Mouse (Mus musculus): Measurements from ENCODE around the gene Tmem268. TPM values are rescaled to one million over a fixed set of nuclear protein-coding genes. Genes with fewer than 3 reads are reported as not detected.

Tmem268 gene
- polyA plus RNA-seq, 2 experiments, result 5.1 to 7.9 TPM

GRCm38 (mm10) chr4:63605545-63605944 lies 47.0 kb downstream of the Tmem268 start:
- H3K4me2 ChIP-seq (ENCODE audit: low read depth), result no peak overlapping the region
- no peak overlapping the region for H3K4me3 ChIP-seq (ENCODE audit: insufficient read depth in 1 of 2, low read depth in 2 of 2, low read length in 2 of 2)
- 71% methylated on average over 3 of the region's 3 CpGs for WGBS (ENCODE audit: insufficient replicate concordance)
- no peak for TF ChIP-seq CTCF (IDR thresholded peaks at IDR 0.05; ENCODE audit: low read depth)
- no peak for TF ChIP-seq EP300 (IDR thresholded peaks at IDR 0.05; ENCODE audit: low read depth)
- H3K9ac ChIP-seq (replicated peaks), result no peak overlapping the region
- DNase-seq (ENCODE audit: low read depth in 3 of 3, low spot score in 3 of 3) (no peak), ATAC-seq (ENCODE audit: insufficient read depth) (no peak)
- no peak overlapping the region for H3K27ac ChIP-seq
- H3K36me3 ChIP-seq (replicated peaks; ENCODE audit: control insufficient read depth, insufficient read depth, low read depth), result no peaks in the 10 kb centered on the region
- no peaks in the 10 kb centered on the region for H3K9me3 ChIP-seq (ENCODE audit: control insufficient read depth, low read length)
- no peaks in the 10 kb centered on the region for H3K27me3 ChIP-seq (ENCODE audit: control insufficient read depth, insufficient read depth, low read length)
- H3K4me1 ChIP-seq (replicated peaks; ENCODE audit: control insufficient read depth in 2 of 2, insufficient read depth in 2 of 2, low read length in 1 of 2), result no peaks in the 10 kb centered on the region

GRCm38 (mm10) chr4:63605968-63606367 lies 47.4 kb downstream of the Tmem268 start:
- WGBS (ENCODE audit: insufficient replicate concordance), result 62% methylated on average over 1 of the region's 1 CpGs
- no peaks in the 10 kb centered on the region for H3K9me3 ChIP-seq (ENCODE audit: control insufficient read depth, low read length)
- no peak for ATAC-seq (ENCODE audit: insufficient read depth)

GRCm38 (mm10) chr4:63608391-63608790 lies 49.8 kb downstream of the Tmem268 start:
- Histone ChIP-seq H3K27ac (no peak overlapping the region), H3K27me3 (ENCODE audit: control insufficient read depth, insufficient read depth, low read length) (no peaks in the 10 kb centered on the region), H3K4me3 (ENCODE audit: insufficient read depth in 1 of 2, low read depth in 2 of 2, low read length in 2 of 2) (no peak overlapping the region), H3K9ac (replicated peaks) (no peak overlapping the region), H3K9me3 (ENCODE audit: control insufficient read depth, low read length) (no peaks in the 10 kb centered on the region), H3K36me3 (replicated peaks; ENCODE audit: control insufficient read depth, insufficient read depth, low read depth) (no peaks in the 10 kb centered on the region), H3K4me2 (ENCODE audit: low read depth) (no peak overlapping the region), H3K4me1 (replicated peaks; ENCODE audit: control insufficient read depth in 2 of 2, insufficient read depth in 2 of 2, low read length in 1 of 2) (no peaks in the 10 kb centered on the region)
- ATAC-seq (ENCODE audit: insufficient read depth), result no peak
- no peak for TF ChIP-seq CTCF (IDR thresholded peaks at IDR 0.05; ENCODE audit: low read depth)
- TF ChIP-seq EP300 (IDR thresholded peaks at IDR 0.05; ENCODE audit: low read depth), result no peak
- DNase-seq (ENCODE audit: low read depth in 3 of 3, low spot score in 3 of 3), result no peak
- WGBS (ENCODE audit: insufficient replicate concordance), result 72% methylated on average over 7 of the region's 7 CpGs

More at GRCm38 (mm10) chr4:63605968-63606367, 47.4 kb downstream of the Tmem268 start:
- no peaks in the 10 kb centered on the region for H3K27me3 ChIP-seq (ENCODE audit: control insufficient read depth, insufficient read depth, low read length)
- no peak overlapping the region for H3K9ac ChIP-seq (replicated peaks)
- H3K4me2 ChIP-seq (ENCODE audit: low read depth), result no peak overlapping the region
- H3K36me3 ChIP-seq (replicated peaks; ENCODE audit: control insufficient read depth, insufficient read depth, low read depth), result no peaks in the 10 kb centered on the region
- H3K27ac ChIP-seq, result no peak overlapping the region
- no peaks in the 10 kb centered on the region for H3K4me1 ChIP-seq (replicated peaks; ENCODE audit: control insufficient read depth in 2 of 2, insufficient read depth in 2 of 2, low read length in 1 of 2)
- no peak for DNase-seq (ENCODE audit: low read depth in 3 of 3, low spot score in 3 of 3)
- no peak overlapping the region for H3K4me3 ChIP-seq (ENCODE audit: insufficient read depth in 1 of 2, low read depth in 2 of 2, low read length in 2 of 2)
- TF ChIP-seq EP300 (IDR thresholded peaks at IDR 0.05; ENCODE audit: low read depth) (no peak), CTCF (IDR thresholded peaks at IDR 0.05; ENCODE audit: low read depth) (no peak)

- no peak for ATAC-seq (ENCODE audit: insufficient read depth)
- no peak for TF ChIP-seq EP300 (IDR thresholded peaks at IDR 0.05; ENCODE audit: low read depth)
- TF ChIP-seq CTCF (IDR thresholded peaks at IDR 0.05; ENCODE audit: low read depth), result no peak
- no peak for DNase-seq (ENCODE audit: low read depth in 3 of 3, low spot score in 3 of 3)
- H3K9me3 ChIP-seq (ENCODE audit: control insufficient read depth, low read length), result no peaks in the 10 kb centered on the region
- no peak overlapping the region for H3K27ac ChIP-seq
- H3K4me1 ChIP-seq (replicated peaks; ENCODE audit: control insufficient read depth in 2 of 2, insufficient read depth in 2 of 2, low read length in 1 of 2), result no peaks in the 10 kb centered on the region
- no peaks in the 10 kb centered on the region for H3K27me3 ChIP-seq (ENCODE audit: control insufficient read depth, insufficient read depth, low read length)
- H3K4me2 ChIP-seq (ENCODE audit: low read depth), result no peak overlapping the region
- no peaks in the 10 kb centered on the region for H3K36me3 ChIP-seq (replicated peaks; ENCODE audit: control insufficient read depth, insufficient read depth, low read depth)
- H3K9ac ChIP-seq (replicated peaks), result no peak overlapping the region
- 52% methylated on average over 2 of the region's 2 CpGs for WGBS (ENCODE audit: insufficient replicate concordance)
- H3K4me3 ChIP-seq (ENCODE audit: insufficient read depth in 1 of 2, low read depth in 2 of 2, low read length in 2 of 2), result no peak overlapping the region
Measured at GRCm38 (mm10) chr4:63621861-63622260, 63.3 kb downstream of the Tmem268 start.

- peak in 1 of 3 experiments; percentile 6 for DNase-seq (ENCODE audit: low read depth in 3 of 3, low spot score in 3 of 3)
- no peaks in the 10 kb centered on the region for H3K36me3 ChIP-seq (replicated peaks; ENCODE audit: control insufficient read depth, insufficient read depth, low read depth)
- H3K27me3 ChIP-seq (ENCODE audit: control insufficient read depth, insufficient read depth, low read length), result no peaks in the 10 kb centered on the region
- H3K4me1 ChIP-seq (replicated peaks; ENCODE audit: control insufficient read depth in 2 of 2, insufficient read depth in 2 of 2, low read length in 1 of 2), result no peaks in the 10 kb centered on the region
- no peaks in the 10 kb centered on the region for H3K9me3 ChIP-seq (ENCODE audit: control insufficient read depth, low read length)
- H3K27ac ChIP-seq, result no peak within 1 kb of the TSS
- no peak for ATAC-seq (ENCODE audit: insufficient read depth)
- no peak within 1 kb of the TSS for H3K4me3 ChIP-seq (ENCODE audit: insufficient read depth in 1 of 2, low read depth in 2 of 2, low read length in 2 of 2)
- TF ChIP-seq CTCF (IDR thresholded peaks at IDR 0.05; ENCODE audit: low read depth) (peak; percentile 64), EP300 (IDR thresholded peaks at IDR 0.05; ENCODE audit: low read depth) (no peak)
- WGBS (ENCODE audit: insufficient replicate concordance), result 37% methylated on average over 5 of the region's 5 CpGs
- H3K9ac ChIP-seq (replicated peaks), result no peak within 1 kb of the TSS
- no peak within 1 kb of the TSS for H3K4me2 ChIP-seq (ENCODE audit: low read depth)
Measured at GRCm38 (mm10) chr4:63622378-63622835, 63.8 kb downstream of the Tmem268 start, which contains the start of gene Tex48. Gene Tex48 (minus strand): TSS chr4:63622428.

Data from liver, embryonic 14.5 days (tissue).